Mouse (Mus musculus): ENCODE measurements around the gene M6pr. TPM values are rescaled to one million over a fixed set of nuclear protein-coding genes. Genes with fewer than 3 reads are reported as not detected.
"Not testable (repeated sequence)": the region's sequence is repeated elsewhere in the genome, so short reads cannot be mapped to it uniquely, and the experiment has no call there.

Gene M6pr
- polyA plus RNA-seq, 1 experiment from 2014 or later, result 49.6 TPM

DNA sequence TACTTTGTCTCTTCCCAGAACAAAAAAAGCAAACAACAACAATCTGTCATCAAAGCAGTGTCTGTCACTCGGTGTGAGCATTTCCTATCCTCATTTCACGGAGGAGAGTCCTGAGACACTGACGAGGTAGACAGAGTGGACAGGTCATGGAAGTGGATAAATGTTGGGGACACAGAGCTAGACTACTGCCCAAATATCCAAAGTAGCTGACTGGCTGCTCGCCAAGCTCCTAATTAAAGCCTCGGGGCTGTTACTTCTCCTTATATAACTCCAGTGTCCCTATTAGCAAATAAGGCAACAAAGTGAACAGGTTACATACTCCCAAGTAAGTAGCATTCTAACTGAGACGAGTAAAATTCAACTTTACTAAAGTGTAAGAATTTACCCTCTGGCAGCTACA lies 29.0 kb downstream of the M6pr start:
- H3K4me1 ChIP-seq, result peaks cover 27% of the 10 kb centered on the region
- 0 out of 2 replicates have a peak overlapping the region, but pooled peaks have one; percentile 10 for H3K4me2 ChIP-seq
- H3K36me3 ChIP-seq (replicated peaks), result peaks cover 24% of the 10 kb centered on the region
- H3K27me3 ChIP-seq (replicated peaks), result no peaks in the 10 kb centered on the region
- 58% methylated on average over 6 of the region's 6 CpGs for WGBS
- no peak overlapping the region for H3K4me3 ChIP-seq
- H3K27ac ChIP-seq, result no peak overlapping the region
- H3K9ac ChIP-seq, result no peak overlapping the region; the same call in 1 of the 2 replicates
- H3K9me3 ChIP-seq, result no peaks in the 10 kb centered on the region
- ATAC-seq (replicated peaks), result no peak

DNA sequence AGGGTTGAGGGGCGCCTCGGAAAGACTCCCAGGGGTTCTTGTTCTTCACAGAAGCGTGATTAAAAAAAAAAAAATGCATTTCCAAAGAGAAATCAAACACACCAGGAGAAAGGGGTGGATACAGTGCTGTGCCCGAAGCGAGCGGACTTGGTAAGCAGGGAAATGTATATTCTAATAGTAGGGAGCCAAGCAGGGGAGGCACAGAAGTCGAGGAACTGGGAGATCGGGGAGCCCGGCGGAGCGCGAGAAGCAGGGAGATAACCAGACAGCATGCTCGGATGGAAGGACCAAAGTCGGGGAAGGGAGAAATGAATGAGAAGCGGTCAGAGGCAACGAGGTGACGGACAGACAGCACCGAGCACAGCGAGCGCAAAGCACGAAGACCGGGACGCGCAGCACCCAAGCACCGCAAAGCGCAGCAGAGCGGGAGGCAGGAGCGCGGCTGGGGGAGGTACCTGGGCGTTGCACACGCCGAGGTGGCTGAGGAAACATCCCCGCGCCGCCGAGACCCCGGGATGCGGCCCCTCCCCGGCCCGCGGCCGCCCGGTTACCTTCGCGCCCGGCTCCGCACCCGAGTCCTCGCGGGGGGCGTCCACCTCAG lies 30.6 kb downstream of the M6pr start:
- Histone ChIP-seq H3K27ac (peak overlapping the region; percentile 97), H3K4me1 (peaks cover 27% of the 10 kb centered on the region), H3K4me2 (peak overlapping the region; percentile 63), H3K27me3 (replicated peaks) (no peaks in the 10 kb centered on the region), H3K4me3 (peak overlapping the region; percentile 67), H3K36me3 (replicated peaks) (peaks cover 10% of the 10 kb centered on the region), H3K9me3 (no peaks in the 10 kb centered on the region), H3K9ac (peak overlapping the region; percentile 75)
- ATAC-seq (replicated peaks), result peak; percentile 80
- 0% methylated on average over 47 of the region's 51 CpGs for WGBS

DNA sequence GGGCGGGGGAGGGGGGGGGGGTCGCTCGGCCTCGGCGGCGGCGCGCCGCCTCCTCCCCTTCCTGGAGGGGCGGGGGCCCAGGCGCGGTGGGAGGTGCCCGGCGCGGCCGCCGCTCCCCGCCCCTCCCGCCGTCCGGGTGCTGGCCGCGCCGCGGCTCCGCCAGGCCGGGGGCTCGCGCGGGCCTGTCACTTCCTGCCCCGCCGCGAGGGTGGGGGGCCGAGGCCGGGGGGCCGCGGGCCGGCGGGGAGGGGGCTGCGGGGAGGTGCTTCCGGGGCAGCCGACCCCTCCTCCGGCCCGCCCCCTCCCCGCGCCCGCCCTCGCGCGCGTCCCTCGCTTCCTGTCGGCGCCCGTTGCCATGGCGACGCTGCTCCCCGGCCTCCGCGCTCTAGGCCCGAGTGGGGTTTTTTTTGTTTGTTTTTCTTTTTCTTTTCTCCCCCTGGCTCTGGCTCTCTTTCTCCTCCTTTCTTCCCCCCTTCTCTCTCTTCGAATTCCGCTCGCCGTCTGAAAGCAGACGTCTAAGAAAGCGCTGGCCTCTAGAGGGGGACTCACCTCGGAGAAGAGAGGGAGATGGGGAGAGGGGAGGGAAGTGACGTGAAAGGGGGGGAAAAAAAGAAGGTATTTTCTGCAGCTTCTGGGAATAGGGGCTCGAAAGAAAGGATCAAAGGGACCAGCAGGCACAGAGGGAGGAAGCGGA lies 31.3 kb downstream of the M6pr start:
- WGBS, result 2% methylated on average over 47 of the region's 71 CpGs
- Histone ChIP-seq H3K4me2 (peak overlapping the region; percentile 63), H3K4me1 (peaks cover 27% of the 10 kb centered on the region), H3K27me3 (replicated peaks) (no peaks in the 10 kb centered on the region), H3K27ac (peak overlapping the region; percentile 97), H3K9me3 (no peaks in the 10 kb centered on the region), H3K9ac (peak overlapping the region; percentile 75), H3K4me3 (peak overlapping the region; percentile 67), H3K36me3 (replicated peaks) (peaks cover 7% of the 10 kb centered on the region)
- peak; percentile 92 for ATAC-seq (replicated peaks)

DNA sequence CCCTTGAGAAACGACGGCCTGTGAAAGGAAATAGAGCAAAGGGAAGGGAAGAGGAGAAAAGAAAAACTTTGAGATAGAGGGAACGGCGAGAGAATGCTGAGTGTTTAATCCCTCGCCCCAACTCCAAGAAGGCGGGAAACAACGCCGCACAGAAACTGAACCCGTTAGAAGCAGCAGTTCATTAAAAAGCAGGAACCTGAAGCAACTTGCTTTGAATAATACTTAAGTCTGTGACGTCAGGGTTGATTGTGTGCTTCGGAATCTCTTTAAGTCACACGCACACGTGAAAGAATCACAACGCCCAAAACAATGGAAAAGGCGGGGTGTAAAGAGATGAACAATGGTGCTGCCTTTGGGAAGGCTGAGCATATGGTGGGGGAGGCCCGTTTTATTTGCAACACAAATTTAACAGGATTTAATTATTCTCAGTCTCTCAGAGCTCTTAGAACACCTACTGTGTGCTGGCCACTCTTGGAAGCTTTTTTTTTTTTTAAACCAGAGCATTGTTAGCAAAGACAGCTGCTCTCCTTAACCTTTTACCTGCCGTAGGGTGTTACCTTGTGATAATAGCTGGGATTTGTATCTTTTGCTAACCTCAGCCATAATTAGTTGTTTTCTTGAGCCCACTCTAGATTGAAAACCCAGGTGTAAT lies 32.0 kb downstream of the M6pr start, which contains the start of gene Phc1:
Gene Phc1, minus strand, starts transcription at position 213 of the 652 bp plus-strand sequence.
- Histone ChIP-seq H3K9ac (peak within 1 kb of the TSS; percentile 75), H3K27me3 (replicated peaks) (no peaks in the 10 kb centered on the region), H3K4me2 (peak within 1 kb of the TSS; percentile 63), H3K4me1 (peaks cover 27% of the 10 kb centered on the region), H3K27ac (peak within 1 kb of the TSS; percentile 97), H3K9me3 (no peaks in the 10 kb centered on the region), H3K36me3 (replicated peaks) (peaks cover 3% of the 10 kb centered on the region; the same call in 1 of the 2 replicates), H3K4me3 (peak within 1 kb of the TSS; percentile 67)
- ATAC-seq (replicated peaks), result peak; percentile 77
- under 1% methylated on average over 17 of the region's 17 CpGs for WGBS

DNA sequence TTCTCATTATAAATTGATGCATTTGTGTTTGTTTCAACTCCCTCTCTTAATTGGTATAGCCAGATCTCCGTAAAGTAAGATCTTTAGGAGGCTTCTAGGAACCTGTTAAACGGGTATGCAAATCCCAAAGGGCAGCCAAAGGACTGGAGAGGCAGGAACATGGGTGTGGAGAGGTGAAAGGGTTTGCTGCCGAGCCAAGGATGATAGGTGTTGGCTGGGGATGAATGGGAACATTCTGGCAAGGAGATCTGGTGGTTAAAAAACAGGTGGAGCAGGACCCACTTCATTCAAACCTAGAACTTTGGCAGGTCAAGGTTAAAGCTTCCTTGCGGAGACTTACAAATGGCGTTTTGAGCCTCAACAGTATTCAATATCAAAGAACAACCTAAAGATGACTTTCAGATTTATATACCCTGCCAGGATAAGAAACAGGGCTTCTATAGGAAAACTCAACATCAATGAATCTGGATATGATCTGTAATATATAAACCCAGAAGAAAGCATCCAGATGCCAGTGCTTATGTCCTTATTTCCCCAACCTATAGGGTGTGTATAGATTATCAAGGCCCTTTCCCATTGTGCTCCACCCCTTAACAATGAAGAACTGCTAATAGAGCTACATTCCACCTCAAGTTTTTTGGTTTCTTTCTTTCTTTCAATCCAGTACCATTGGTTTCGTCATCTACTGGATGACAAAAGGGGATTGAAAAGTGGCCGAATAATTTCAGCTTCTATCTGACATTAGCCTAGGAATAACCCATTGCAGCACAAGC lies 32.7 kb downstream of the M6pr start:
- no peaks in the 10 kb centered on the region for H3K27me3 ChIP-seq (replicated peaks)
- H3K9ac ChIP-seq, result peak overlapping the region; percentile 75; the same call in 1 of the 2 replicates
- peak overlapping the region; percentile 67 for H3K4me3 ChIP-seq
- 42% methylated on average over 7 of the region's 7 CpGs for WGBS
- H3K36me3 ChIP-seq (replicated peaks), result peaks cover under 1% of the 10 kb centered on the region; the same call in 1 of the 2 replicates
- no peak for ATAC-seq (replicated peaks)
- H3K9me3 ChIP-seq, result no peaks in the 10 kb centered on the region
- H3K27ac ChIP-seq, result peak overlapping the region; percentile 97
- H3K4me2 ChIP-seq, result peak overlapping the region; percentile 63
- H3K4me1 ChIP-seq, result peaks cover 27% of the 10 kb centered on the region

DNA sequence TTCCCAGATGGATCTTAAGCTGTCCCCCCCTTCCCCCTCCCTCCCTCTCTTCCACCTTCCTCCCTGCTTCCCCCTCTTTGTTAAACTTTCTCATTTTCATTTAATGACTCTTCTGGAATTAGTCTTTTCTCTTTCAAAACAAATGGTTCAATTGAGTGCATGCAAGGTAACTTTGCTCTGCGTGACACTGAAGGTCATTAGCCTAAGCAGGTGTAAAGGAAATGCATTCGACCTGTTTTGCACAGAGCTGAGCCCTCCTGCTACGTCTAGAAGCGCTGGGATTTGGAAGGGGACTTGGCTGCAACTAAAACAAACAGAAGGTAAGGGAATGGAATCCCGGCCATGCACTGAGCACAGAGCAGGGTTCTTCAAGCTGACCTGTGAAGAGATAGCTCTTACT lies 33.6 kb downstream of the M6pr start:
- ATAC-seq (replicated peaks), result no peak
- no peak overlapping the region for H3K4me2 ChIP-seq
- no peaks in the 10 kb centered on the region for H3K9me3 ChIP-seq
- no peak overlapping the region for H3K27ac ChIP-seq
- H3K4me3 ChIP-seq, result no peak overlapping the region
- H3K9ac ChIP-seq, result no peak overlapping the region
- H3K4me1 ChIP-seq, result peaks cover 26% of the 10 kb centered on the region
- H3K27me3 ChIP-seq (replicated peaks), result no peaks in the 10 kb centered on the region
- H3K36me3 ChIP-seq (replicated peaks), result no peaks in the 10 kb centered on the region
- WGBS, result 31% methylated on average over 5 of the region's 5 CpGs

DNA sequence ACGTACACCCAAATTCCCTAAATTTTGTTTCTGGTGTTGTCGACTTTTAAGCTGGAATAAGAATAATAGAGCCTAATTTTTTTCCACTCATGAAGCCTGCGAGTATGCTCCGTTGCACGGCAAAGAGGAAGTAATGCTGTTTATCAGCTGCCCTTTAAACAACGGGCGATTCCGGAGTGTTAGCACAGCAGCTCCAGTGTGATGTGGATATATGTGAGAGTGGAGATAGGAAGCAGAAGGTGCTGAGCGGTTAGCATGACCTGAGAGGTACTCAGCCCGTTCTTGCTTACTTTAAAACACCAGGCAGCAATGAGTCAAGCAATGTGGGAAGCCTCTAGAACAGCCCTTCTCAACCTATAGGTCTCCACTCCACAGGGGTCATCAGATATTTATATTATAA lies 35.2 kb downstream of the M6pr start:
- no peaks in the 10 kb centered on the region for H3K36me3 ChIP-seq (replicated peaks)
- no peaks in the 10 kb centered on the region for H3K27me3 ChIP-seq (replicated peaks)
- no peak overlapping the region for H3K27ac ChIP-seq
- H3K4me2 ChIP-seq, result no peak overlapping the region
- 72% methylated on average over 10 of the region's 10 CpGs for WGBS
- ATAC-seq (replicated peaks), result no peak
- H3K9me3 ChIP-seq, result no peaks in the 10 kb centered on the region
- peaks cover 10% of the 10 kb centered on the region; the same call in 1 of the 2 replicates for H3K4me1 ChIP-seq
- H3K9ac ChIP-seq, result no peak overlapping the region
- no peak overlapping the region for H3K4me3 ChIP-seq

DNA sequence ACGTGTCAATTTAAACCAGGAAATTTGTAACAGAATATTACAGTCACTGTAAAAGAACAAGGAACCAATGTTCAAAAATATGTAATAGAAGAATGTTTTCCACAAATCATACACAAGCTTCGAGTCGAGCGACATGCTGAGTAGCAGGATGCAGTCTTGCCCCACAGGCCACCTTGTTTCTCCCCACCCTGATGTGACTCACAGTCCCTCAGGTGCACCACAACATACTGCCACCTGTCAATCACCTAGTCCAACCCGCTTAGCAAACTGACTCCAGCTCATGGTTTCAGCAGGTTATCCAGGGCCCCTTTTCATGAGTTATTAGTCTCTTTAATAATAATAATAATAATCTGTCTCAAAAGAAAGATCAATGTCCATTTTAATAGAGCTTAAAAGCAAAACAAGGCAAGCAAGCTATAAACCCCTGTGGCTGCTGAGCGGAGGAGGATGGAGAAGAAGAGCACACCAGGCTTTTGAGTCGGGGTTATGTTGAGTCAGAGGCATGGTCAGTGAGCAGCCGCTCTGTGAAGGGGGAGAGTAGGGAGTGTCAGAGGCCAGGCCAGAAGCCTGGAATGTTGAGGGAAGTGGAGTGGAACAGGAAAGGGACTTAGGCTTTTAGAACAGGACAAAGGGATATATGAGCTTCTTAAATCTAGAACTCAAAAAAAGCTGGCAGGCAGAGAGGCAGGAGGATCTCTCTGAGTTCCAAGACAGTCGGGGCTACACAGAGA lies 36.0 kb downstream of the M6pr start:
- H3K4me2 ChIP-seq, result no peak overlapping the region
- no peak overlapping the region for H3K4me3 ChIP-seq
- H3K9me3 ChIP-seq, result no peaks in the 10 kb centered on the region
- 46% methylated on average over 9 of the region's 9 CpGs for WGBS
- H3K36me3 ChIP-seq (replicated peaks), result no peaks in the 10 kb centered on the region
- ATAC-seq (replicated peaks), result no peak
- peaks cover 10% of the 10 kb centered on the region; the same call in 1 of the 2 replicates for H3K4me1 ChIP-seq
- no peaks in the 10 kb centered on the region for H3K27me3 ChIP-seq (replicated peaks)
- H3K9ac ChIP-seq, result no peak overlapping the region
- H3K27ac ChIP-seq, result no peak overlapping the region

DNA sequence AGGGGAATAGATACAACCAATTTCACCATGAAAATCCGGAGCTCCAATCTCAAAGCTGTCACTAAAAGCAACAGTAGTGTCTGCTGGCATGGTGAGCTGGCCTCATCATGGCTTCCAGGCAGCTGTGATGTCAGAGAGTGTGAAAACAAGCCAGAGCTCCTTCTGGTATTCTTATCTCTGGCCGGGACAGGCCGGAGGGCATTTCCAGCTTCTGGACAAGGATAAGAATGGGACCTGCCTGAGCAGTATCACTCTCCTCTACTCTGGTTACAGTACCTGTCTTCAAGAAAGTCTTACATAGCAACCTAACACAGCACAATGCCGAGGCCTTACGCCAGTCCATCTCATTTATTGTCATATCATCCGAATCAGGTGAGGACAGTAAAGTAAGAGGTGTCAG lies 37.2 kb downstream of the M6pr start:
- H3K4me2 ChIP-seq, result no peak overlapping the region
- WGBS, result 82% methylated on average over 6 of the region's 6 CpGs
- H3K27ac ChIP-seq, result no peak overlapping the region
- H3K27me3 ChIP-seq (replicated peaks), result no peaks in the 10 kb centered on the region
- H3K4me1 ChIP-seq, result peaks cover 8% of the 10 kb centered on the region; the same call in 1 of the 2 replicates
- no peaks in the 10 kb centered on the region for H3K9me3 ChIP-seq
- no peak for ATAC-seq (replicated peaks)
- H3K9ac ChIP-seq, result no peak overlapping the region
- H3K4me3 ChIP-seq, result no peak overlapping the region
- H3K36me3 ChIP-seq (replicated peaks), result no peaks in the 10 kb centered on the region

DNA sequence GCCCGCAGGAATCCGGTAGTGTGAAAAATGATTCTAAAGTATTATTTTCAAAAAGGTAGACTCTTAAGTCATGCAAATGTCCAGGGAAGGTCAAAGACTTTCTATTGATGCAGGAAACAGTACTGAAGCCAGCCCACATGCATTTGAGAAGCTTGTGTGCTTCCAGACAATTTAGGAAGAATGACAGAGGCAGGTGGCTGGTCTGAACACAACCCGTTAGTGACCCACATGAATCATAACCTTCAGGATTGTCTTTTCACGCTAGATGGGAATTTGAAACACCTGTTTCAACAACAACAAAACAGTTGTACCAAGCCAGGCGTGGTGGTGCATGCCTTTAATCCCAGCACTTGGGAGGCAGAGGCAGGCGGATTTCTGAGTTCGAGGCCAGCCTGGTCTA lies 37.9 kb downstream of the M6pr start:
- no peaks in the 10 kb centered on the region for H3K36me3 ChIP-seq (replicated peaks)
- WGBS, result 89% methylated on average over 7 of the region's 7 CpGs
- H3K9me3 ChIP-seq, result no peaks in the 10 kb centered on the region
- no peaks in the 10 kb centered on the region for H3K27me3 ChIP-seq (replicated peaks)
- H3K27ac ChIP-seq, result no peak overlapping the region
- H3K4me3 ChIP-seq, result no peak overlapping the region
- ATAC-seq (replicated peaks), result no peak
- no peak overlapping the region for H3K9ac ChIP-seq
- no peak overlapping the region for H3K4me2 ChIP-seq
- peaks cover 2% of the 10 kb centered on the region; the same call in 1 of the 2 replicates for H3K4me1 ChIP-seq

DNA sequence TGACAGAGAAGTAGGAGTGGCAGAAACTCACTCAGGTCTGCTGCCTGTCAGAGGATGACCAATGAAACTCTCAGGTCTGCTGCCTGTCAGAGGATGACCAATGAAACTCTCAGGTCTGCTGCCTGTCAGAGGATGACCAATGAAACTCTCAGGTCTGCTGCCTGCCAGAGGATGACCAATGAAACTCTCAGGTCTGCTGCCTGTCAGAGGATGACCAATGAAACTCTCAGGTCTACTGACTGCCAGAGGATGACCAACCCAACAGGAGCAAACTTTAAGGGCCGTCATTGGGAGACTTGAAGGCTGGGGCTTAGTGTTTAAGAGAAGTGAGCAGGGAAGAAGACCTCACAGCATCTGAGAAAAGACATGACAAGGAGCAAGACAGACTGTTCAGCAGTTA lies 38.8 kb downstream of the M6pr start:
- not testable (repeated sequence) for ATAC-seq (replicated peaks); H3K9ac ChIP-seq; H3K9me3 ChIP-seq; H3K4me3 ChIP-seq; H3K27ac ChIP-seq; H3K36me3 ChIP-seq (replicated peaks); H3K27me3 ChIP-seq (replicated peaks); H3K4me2 ChIP-seq; H3K4me1 ChIP-seq
- WGBS, result 59% methylated on average over 1 of the region's 1 CpGs
